Mouse (Mus musculus) cortical plate, adult 2 months (tissue): ENCODE results near the gene Uqcrq.

ENCODE experiments used
- CTCF ChIP-seq: fragments of 200-500 bp; IDR thresholded peaks from 2 replicates; pipeline ENCODE4 v1.5.1; 2011; ENCODE audit warnings: mild to moderate bottlenecking, control low read depth, low read length; ENCODE audit not compliant: insufficient read depth; ENCODE audit errors: extremely low read depth
- POLR2A ChIP-seq: fragments of 200-500 bp; IDR thresholded peaks from 2 replicates; pipeline ENCODE4 v1.6.1; 2011; ENCODE audit warnings: mild to moderate bottlenecking, low read length, control low read depth; ENCODE audit not compliant: insufficient read depth; ENCODE audit errors: extremely low read depth

- TF ChIP-seq POLR2A: no peak
- TF ChIP-seq CTCF: peak; percentile 43
Observed at GRCm38 (mm10) chr11:53443861-53444260, 13.2 kb upstream of the Uqcrq start.
